Mouse (Mus musculus): ENCODE data around the gene Lamb2. TPM values are rescaled to one million over a fixed set of nuclear protein-coding genes. Genes with fewer than 3 reads are reported as not detected.

Gene Lamb2
- polyA plus RNA-seq, 1 experiment: 0.04 TPM

DNA sequence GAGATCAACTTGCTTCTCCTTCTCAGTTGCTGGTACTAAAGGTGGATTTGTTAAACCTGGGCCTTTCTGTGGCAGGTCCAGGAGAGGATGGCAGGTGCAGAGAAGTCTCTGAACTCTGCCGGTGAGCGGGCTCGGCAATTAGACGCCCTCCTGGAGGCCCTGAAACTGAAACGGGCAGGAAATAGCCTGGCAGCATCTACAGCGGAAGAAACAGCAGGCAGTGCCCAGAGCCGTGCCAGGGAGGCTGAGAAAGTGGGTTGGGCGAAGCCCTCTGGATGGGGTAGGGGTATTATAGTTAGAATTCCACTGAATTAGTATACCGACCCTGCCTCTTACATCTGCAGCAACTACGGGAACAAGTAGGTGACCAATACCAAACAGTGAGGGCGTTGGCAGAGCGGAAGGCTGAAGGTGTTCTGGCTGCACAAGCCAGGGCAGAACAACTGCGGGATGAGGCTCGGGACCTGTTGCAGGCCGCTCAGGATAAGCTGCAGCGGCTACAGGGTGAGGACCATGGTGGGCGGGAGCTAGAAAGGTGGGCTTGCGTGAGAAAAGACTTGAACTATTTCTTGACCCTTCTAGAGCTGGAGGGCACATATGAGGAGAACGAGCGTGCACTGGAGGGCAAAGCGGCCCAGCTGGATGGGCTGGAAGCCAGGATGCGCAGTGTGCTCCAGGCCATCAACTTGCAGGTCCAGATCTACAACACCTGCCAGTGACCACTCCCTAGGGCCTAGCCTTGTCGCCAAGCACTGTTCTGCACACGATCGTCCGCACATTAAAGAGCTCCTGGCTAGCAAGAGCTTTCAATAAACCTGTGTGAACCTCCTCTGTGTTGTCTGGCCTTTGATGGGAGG lies 10.4 kb downstream of the Lamb2 start:
- no peak for TF ChIP-seq GATA1 (IDR thresholded peaks at IDR 0.05; ENCODE audit: borderline replicate concordance, low read length)
- TF ChIP-seq FLI1 (IDR thresholded peaks at IDR 0.05; ENCODE audit: low read length): no peak
- H3K9me3 ChIP-seq: no peaks in the 10 kb centered on the region
- peaks cover 35% of the 10 kb centered on the region for H3K4me1 ChIP-seq
- H3K4me3 ChIP-seq (replicated peaks): peak overlapping the region; percentile 97
- H3K36me3 ChIP-seq (replicated peaks; ENCODE audit: low read length): peaks cover 31% of the 10 kb centered on the region
- peaks cover 23% of the 10 kb centered on the region for H3K27me3 ChIP-seq (replicated peaks)

DNA sequence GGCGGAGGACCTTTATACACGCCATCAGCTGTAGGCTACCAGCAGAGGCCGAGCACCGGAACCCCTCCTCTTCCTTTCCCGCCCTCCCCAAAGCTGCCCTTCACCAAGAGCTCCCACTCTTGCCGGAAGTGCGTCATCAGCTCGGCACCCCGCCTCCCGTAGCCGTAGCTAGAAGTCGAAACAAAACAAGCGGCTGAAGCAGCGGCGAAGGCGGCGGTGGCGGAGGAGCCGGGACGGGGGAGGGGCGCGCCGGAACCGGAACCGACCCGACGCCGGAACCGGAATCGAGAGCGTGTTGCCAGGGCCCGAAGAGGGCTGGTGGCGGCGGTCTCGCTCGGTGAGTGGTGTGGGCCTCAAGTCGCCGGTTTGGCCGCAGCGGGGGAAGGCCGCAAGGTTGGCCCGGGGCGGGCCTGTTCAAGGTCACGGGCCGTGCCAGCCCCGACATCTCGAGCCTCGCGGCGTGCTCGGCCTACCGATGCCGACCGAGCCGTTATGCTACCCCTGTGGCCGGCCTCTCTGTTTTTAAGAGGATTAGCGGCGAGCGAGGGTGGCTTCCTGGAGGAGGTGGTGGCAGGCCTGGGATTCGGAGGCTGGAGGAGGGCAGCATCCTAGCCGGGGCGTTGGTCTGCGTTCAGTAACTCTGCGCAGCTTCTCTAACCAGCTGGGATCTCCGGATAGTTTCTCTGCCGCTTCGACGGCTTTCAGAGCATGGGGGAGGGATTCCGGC lies 11.2 kb downstream of the Lamb2 start, which contains the start of gene Usp19:
Usp19 (plus strand) TSS at position 44 of the 727 bp plus-strand sequence.
- H3K27me3 ChIP-seq (replicated peaks): peaks cover 15% of the 10 kb centered on the region
- peaks cover 35% of the 10 kb centered on the region for H3K4me1 ChIP-seq
- peak within 1 kb of the TSS; percentile 97 for H3K4me3 ChIP-seq (replicated peaks)
- no peaks in the 10 kb centered on the region for H3K9me3 ChIP-seq
- H3K36me3 ChIP-seq (replicated peaks; ENCODE audit: low read length): peaks cover 38% of the 10 kb centered on the region
- TF ChIP-seq FLI1 (IDR thresholded peaks at IDR 0.05; ENCODE audit: low read length) (peak; percentile 86; the same call in 1 of the 2 replicates), GATA1 (IDR thresholded peaks at IDR 0.05; ENCODE audit: borderline replicate concordance, low read length) (no peak)

DNA sequence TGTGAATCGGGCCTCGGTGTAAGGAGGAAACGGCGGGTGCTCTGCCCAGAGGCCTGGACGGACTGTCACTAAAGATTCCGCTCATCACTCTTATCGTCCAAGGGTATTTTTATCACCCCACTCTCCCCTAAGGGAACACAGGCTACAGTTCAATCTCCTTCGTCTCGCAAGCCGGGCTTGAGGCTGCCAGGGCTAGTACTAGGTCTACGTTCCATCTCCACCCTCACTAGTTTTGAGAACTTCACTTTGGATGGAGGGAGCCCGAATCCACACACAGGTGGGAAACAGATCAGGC lies 11.7 kb downstream of the Lamb2 start:
- H3K4me1 ChIP-seq: peaks cover 35% of the 10 kb centered on the region
- H3K9me3 ChIP-seq: no peaks in the 10 kb centered on the region
- H3K27me3 ChIP-seq (replicated peaks): peaks cover 10% of the 10 kb centered on the region
- TF ChIP-seq FLI1 (IDR thresholded peaks at IDR 0.05; ENCODE audit: low read length): no peak
- no peak for TF ChIP-seq GATA1 (IDR thresholded peaks at IDR 0.05; ENCODE audit: borderline replicate concordance, low read length)
- H3K4me3 ChIP-seq (replicated peaks): peak overlapping the region; percentile 97
- H3K36me3 ChIP-seq (replicated peaks; ENCODE audit: low read length): peaks cover 43% of the 10 kb centered on the region

DNA sequence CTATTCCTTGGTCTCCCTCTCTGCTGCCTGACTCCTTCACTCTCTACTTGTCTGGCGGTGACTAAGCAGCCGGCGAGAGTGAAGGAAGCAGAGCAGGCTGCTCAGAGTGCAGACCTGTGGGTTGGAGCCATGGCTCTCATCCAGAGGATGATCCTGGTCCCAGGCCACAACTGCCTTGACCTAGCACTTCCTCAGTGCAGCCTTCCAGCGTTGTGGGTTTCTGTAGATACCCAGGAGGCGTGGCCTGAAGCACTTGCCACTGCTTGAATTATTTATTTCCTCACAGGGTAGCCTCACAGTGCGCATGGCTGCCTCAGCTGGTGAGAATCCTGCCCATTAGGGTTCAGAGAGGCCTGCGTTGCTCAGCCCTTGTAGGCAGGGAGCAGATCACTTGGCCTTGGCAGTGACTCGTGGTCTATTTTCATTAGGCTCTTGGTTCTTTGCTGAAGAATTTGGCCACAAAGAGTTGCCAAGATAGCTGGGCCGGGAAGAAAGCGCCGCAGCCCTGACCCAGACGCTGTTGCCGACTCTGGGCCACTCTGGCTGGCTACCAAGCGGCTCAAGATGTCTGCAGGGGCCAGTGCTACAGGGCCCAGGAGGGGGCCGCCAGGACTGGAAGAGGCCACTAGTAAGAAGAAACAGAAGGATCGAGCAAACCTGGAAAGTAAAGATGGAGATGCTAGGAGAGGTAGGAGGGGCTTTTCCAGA lies 12.7 kb downstream of the Lamb2 start:
- Histone ChIP-seq H3K27me3 (replicated peaks) (peaks cover under 1% of the 10 kb centered on the region), H3K4me3 (replicated peaks) (peak overlapping the region; percentile 97), H3K9me3 (no peaks in the 10 kb centered on the region), H3K36me3 (replicated peaks; ENCODE audit: low read length) (peaks cover 53% of the 10 kb centered on the region), H3K4me1 (peaks cover 35% of the 10 kb centered on the region)
- TF ChIP-seq FLI1 (IDR thresholded peaks at IDR 0.05; ENCODE audit: low read length): no peak
- TF ChIP-seq GATA1 (IDR thresholded peaks at IDR 0.05; ENCODE audit: borderline replicate concordance, low read length): no peak

DNA sequence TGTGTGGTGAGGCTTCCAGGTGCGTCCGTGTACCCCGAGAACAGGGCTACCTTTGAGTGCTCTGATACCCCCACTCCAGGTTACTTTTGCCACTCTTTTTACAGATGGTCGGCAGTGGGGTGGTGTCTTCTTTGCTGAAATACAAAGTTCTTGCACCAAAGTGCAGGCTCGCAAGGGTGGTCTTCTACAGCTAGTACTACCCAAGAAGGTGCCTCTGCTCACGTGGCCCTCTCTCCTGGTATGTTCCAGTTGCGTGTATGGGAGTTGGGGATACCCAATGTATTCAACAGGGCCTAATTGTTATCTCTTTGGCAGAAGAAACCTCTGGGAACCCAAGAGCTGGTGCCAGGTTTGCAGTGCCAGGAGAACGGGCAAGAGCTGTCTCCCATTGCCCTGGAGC lies 13.7 kb downstream of the Lamb2 start:
- Histone ChIP-seq H3K9me3 (no peaks in the 10 kb centered on the region), H3K4me3 (replicated peaks) (peak overlapping the region; percentile 26), H3K27me3 (replicated peaks) (no peaks in the 10 kb centered on the region), H3K36me3 (replicated peaks; ENCODE audit: low read length) (peaks cover 63% of the 10 kb centered on the region), H3K4me1 (peaks cover 35% of the 10 kb centered on the region)
- no peak for TF ChIP-seq FLI1 (IDR thresholded peaks at IDR 0.05; ENCODE audit: low read length)
- TF ChIP-seq GATA1 (IDR thresholded peaks at IDR 0.05; ENCODE audit: borderline replicate concordance, low read length): no peak

DNA sequence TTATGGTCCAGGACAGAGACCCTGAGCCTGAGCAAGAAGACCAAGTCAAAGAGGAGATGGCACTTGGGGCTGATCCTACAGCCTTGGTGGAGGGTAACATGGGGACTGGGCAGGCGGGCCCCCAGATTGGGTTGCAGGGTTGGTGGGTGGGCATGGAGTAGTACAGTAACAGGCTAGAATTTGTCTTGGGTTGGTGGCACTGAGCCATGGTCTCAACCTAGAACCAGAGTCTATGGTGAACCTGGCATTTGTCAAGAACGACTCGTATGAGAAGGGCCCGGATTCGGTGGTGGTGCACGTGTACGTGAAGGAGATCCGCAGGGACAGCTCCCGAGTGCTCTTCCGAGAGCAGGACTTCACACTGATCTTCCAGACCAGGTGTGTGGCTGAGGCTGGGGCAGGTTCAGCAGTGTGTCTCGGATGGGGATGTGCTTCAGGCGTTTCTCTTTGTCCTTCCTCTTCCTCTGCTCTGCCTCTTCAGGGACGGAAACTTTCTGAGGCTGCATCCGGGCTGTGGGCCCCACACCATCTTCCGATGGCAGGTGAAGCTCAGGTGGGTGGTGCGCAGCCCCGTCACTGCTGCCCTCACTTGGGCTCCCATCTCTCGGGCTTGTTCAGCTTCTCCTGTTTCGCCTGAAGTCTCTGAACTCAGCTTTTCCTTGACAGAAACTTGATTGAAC lies 14.8 kb downstream of the Lamb2 start:
- H3K4me1 ChIP-seq: peaks cover 33% of the 10 kb centered on the region
- H3K9me3 ChIP-seq: no peaks in the 10 kb centered on the region
- no peak for TF ChIP-seq FLI1 (IDR thresholded peaks at IDR 0.05; ENCODE audit: low read length)
- TF ChIP-seq GATA1 (IDR thresholded peaks at IDR 0.05; ENCODE audit: borderline replicate concordance, low read length): no peak
- peaks cover 74% of the 10 kb centered on the region for H3K36me3 ChIP-seq (replicated peaks; ENCODE audit: low read length)
- H3K4me3 ChIP-seq (replicated peaks): no peak overlapping the region
- no peaks in the 10 kb centered on the region for H3K27me3 ChIP-seq (replicated peaks)

DNA sequence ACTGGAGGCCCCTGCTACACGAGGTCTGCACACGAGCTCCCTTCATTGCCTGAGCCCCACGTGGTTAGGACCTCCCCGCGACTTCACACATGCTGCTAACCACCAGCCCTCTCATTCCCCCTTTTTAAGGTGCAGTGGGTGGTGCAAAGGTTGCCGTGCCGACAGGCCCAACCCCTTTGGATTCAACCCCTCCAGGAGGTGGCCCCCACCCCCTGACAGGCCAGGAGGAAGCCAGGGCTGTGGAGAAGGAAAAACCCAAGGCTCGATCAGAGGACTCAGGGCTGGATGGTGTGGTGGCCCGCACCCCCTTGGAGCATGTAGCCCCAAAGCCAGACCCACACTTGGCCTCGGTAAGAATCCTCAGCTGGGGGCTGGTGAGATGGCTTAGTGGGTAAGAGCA lies 15.4 kb downstream of the Lamb2 start:
- no peak overlapping the region for H3K4me3 ChIP-seq (replicated peaks)
- no peak for TF ChIP-seq FLI1 (IDR thresholded peaks at IDR 0.05; ENCODE audit: low read length)
- TF ChIP-seq GATA1 (IDR thresholded peaks at IDR 0.05; ENCODE audit: borderline replicate concordance, low read length): no peak
- H3K4me1 ChIP-seq: peaks cover 31% of the 10 kb centered on the region
- peaks cover 80% of the 10 kb centered on the region for H3K36me3 ChIP-seq (replicated peaks; ENCODE audit: low read length)
- H3K9me3 ChIP-seq: no peaks in the 10 kb centered on the region
- no peaks in the 10 kb centered on the region for H3K27me3 ChIP-seq (replicated peaks)

DNA sequence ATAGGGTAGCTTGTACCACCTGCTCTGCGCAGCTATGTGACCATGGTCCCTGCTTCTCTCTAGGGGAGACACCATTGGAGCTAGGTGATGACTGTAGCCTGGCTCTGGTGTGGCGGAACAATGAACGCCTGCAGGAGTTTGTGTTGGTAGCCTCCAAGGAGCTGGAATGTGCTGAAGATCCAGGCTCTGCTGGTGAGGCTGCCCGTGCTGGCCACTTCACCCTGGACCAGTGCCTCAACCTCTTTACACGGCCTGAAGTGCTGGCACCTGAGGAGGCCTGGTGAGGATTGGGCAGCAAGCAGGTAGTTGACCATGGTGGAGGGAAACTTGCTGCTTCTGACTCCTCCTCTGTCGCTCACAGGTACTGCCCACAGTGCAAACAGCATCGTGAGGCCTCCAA lies 19.7 kb downstream of the Lamb2 start:
- peaks cover 95% of the 10 kb centered on the region for H3K36me3 ChIP-seq (replicated peaks; ENCODE audit: low read length)
- H3K4me3 ChIP-seq (replicated peaks): peak overlapping the region; percentile 2
- TF ChIP-seq GATA1 (IDR thresholded peaks at IDR 0.05; ENCODE audit: borderline replicate concordance, low read length) (no peak), FLI1 (IDR thresholded peaks at IDR 0.05; ENCODE audit: low read length) (no peak)
- no peaks in the 10 kb centered on the region for H3K9me3 ChIP-seq
- H3K4me1 ChIP-seq: peaks cover 6% of the 10 kb centered on the region; the same call in 1 of the 2 replicates
- H3K27me3 ChIP-seq (replicated peaks): no peaks in the 10 kb centered on the region

DNA sequence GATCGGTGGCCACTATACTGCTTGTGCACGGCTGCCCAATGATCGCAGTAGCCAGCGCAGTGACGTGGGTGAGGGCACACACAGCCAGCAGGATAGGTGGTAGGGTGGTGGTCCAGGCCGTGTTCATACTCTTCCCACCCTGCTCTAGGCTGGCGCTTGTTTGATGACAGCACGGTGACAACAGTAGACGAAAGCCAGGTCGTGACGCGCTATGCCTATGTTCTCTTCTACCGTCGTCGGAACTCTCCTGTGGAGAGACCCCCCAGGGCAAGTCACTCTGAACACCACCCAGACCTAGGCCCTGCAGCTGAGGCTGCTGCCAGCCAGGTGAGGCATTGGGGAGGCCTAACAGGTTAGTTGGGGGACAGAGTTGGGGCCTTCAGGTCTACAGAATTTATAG lies 20.4 kb downstream of the Lamb2 start:
- TF ChIP-seq FLI1 (IDR thresholded peaks at IDR 0.05; ENCODE audit: low read length): no peak
- no peak for TF ChIP-seq GATA1 (IDR thresholded peaks at IDR 0.05; ENCODE audit: borderline replicate concordance, low read length)

More for the DNA sequence above, 20.4 kb downstream of the Lamb2 start:
- H3K36me3 ChIP-seq (replicated peaks; ENCODE audit: low read length): peaks cover 88% of the 10 kb centered on the region
- H3K4me1 ChIP-seq: peaks cover 6% of the 10 kb centered on the region; the same call in 1 of the 2 replicates
- H3K27me3 ChIP-seq (replicated peaks): no peaks in the 10 kb centered on the region
- H3K9me3 ChIP-seq: no peaks in the 10 kb centered on the region
- H3K4me3 ChIP-seq (replicated peaks): peak overlapping the region; percentile 69
